Mouse (Mus musculus) MEL (cell line): ENCODE results near the gene Fgfr2. TPM values are rescaled to one million over a fixed set of nuclear protein-coding genes. Genes with fewer than 3 reads are reported as not detected.

ENCODE experiments used
- DNase-seq: peaks from one replicate; pipeline ENCODE4 v3.0.0; 2011; ENCODE audit warnings: low read depth, low spot score
- H3K27ac ChIP-seq: 2 replicates; pipeline ENCODE4 v1.5.1; 2012; ENCODE audit warnings: low read depth, mild to moderate bottlenecking, control low read depth, low read length, moderate library complexity; ENCODE audit not compliant: control insufficient read depth
- H3K27me3 ChIP-seq, 2 experiments: fragments of 150-350 bp in 1 of 2; sonication (generic) in 1 of 2; 2 replicates each; pipeline ENCODE4 v1.6.1; 2012; ENCODE audit warnings: low read length in 2 of 2, mild to moderate bottlenecking in 2 of 2, improper control_type of control experiment in 1 of 2, moderate library complexity in 1 of 2; ENCODE audit not compliant: insufficient read depth in 2 of 2, control insufficient read depth in 1 of 2
- H3K36me3 ChIP-seq, 2 experiments: 2 replicates each; pipeline ENCODE4 v1.6.1; 2012 to 2014; ENCODE audit warnings: low read length in 2 of 2, improper control_type of control experiment in 1 of 2, inconsistent platforms in 1 of 2, mild to moderate bottlenecking in 1 of 2; ENCODE audit not compliant: insufficient read depth in 2 of 2, control insufficient read depth in 1 of 2
- H3K4me1 ChIP-seq, 2 experiments: fragments of 150-350 bp in 1 of 2; sonication (generic) in 1 of 2; 2 replicates each; pipeline ENCODE4 v1.6.1; 2012; ENCODE audit warnings: low read length in 2 of 2, improper control_type of control experiment in 1 of 2, mild to moderate bottlenecking in 1 of 2; ENCODE audit not compliant: insufficient read depth in 2 of 2, control insufficient read depth in 1 of 2
- H3K4me3 ChIP-seq, 2 experiments: fragments of 150-350 bp in 1 of 2; sonication (generic) in 1 of 2; 2 replicates each; pipeline ENCODE4 v1.5.1; 2012; ENCODE audit warnings: low read depth in 2 of 2, low read length in 2 of 2, mild to moderate bottlenecking in 2 of 2, moderate library complexity in 2 of 2, control low read depth in 1 of 2, improper control_type of control experiment in 1 of 2; ENCODE audit not compliant: control insufficient read depth in 1 of 2, insufficient read depth in 1 of 2
- H3K79me2 ChIP-seq: 2 replicates; pipeline ENCODE4 v1.6.1; 2012; ENCODE audit warnings: mild to moderate bottlenecking, low read length, moderate library complexity; ENCODE audit not compliant: control insufficient read depth, poor library complexity, insufficient read depth
- H3K9ac ChIP-seq: 2 replicates; pipeline ENCODE4 v1.6.1; 2012; ENCODE audit warnings: low read depth, mild to moderate bottlenecking, control low read depth, low read length, moderate library complexity; ENCODE audit not compliant: control insufficient read depth, poor library complexity, severe bottlenecking
- H3K9me3 ChIP-seq: fragments of 150-350 bp; sonication (generic); replicated peaks from 2 replicates; pipeline ENCODE4 v1.6.1; 2012; ENCODE audit warnings: mild to moderate bottlenecking, low read length, improper control_type of control experiment, moderate library complexity; ENCODE audit not compliant: insufficient read depth
- CHD2 ChIP-seq: IDR thresholded peaks from 2 replicates; pipeline ENCODE4 v1.6.1; 2011; ENCODE audit warnings: low read length, improper control_type of control experiment
- CTCF ChIP-seq, 3 experiments: IDR thresholded peaks in 2 of 3; conservative IDR thresholded peaks in 1 of 3; 2 replicates each; pipeline ENCODE4 v1.5.1; 2011 to 2012; ENCODE audit warnings: low read length in 3 of 3, low read depth in 2 of 3, mild to moderate bottlenecking in 2 of 3, improper control_type of control experiment in 1 of 3, inconsistent platforms in 1 of 3, mixed read lengths in 1 of 3, moderate library complexity in 1 of 3; ENCODE audit not compliant: control insufficient read depth in 1 of 3, insufficient read depth in 1 of 3, poor library complexity in 1 of 3, severe bottlenecking in 1 of 3
- E2F4 ChIP-seq: IDR thresholded peaks from 2 replicates; pipeline ENCODE4 v1.6.1; 2011; ENCODE audit warnings: low read depth, low read length, improper control_type of control experiment, borderline replicate concordance
- EP300 ChIP-seq, 2 experiments: IDR thresholded peaks; 2 replicates each; pipeline ENCODE4 v1.6.1; 2011; ENCODE audit warnings: improper control_type of control experiment in 2 of 2, low read length in 2 of 2, low read depth in 1 of 2, mild to moderate bottlenecking in 1 of 2
- ETS1 ChIP-seq: IDR thresholded peaks from 2 replicates; pipeline ENCODE4 v1.6.1; 2012; ENCODE audit warnings: low read depth, mild to moderate bottlenecking, inconsistent platforms, low read length, improper control_type of control experiment, moderate library complexity
- GABPA ChIP-seq: IDR thresholded peaks from 2 replicates; pipeline ENCODE4 v1.6.1; 2012; ENCODE audit warnings: low read depth, mild to moderate bottlenecking, inconsistent platforms, low read length, improper control_type of control experiment, moderate library complexity
- HCFC1 ChIP-seq: IDR thresholded peaks from 2 replicates; pipeline ENCODE4 v1.6.1; 2012; ENCODE audit warnings: low read depth, mild to moderate bottlenecking, inconsistent platforms, low read length, improper control_type of control experiment, moderate library complexity
- MAFK ChIP-seq: IDR thresholded peaks from 2 replicates; pipeline ENCODE4 v1.6.1; 2011; ENCODE audit warnings: low read depth, mild to moderate bottlenecking, low read length, improper control_type of control experiment, borderline replicate concordance
- MEF2A ChIP-seq: IDR thresholded peaks from 2 replicates; pipeline ENCODE4 v1.6.1; 2014; ENCODE audit warnings: low read depth, mild to moderate bottlenecking, inconsistent platforms, low read length, improper control_type of control experiment; ENCODE audit not compliant: poor library complexity, insufficient replicate concordance, severe bottlenecking; ENCODE audit errors: extremely low read depth
- MYB ChIP-seq: IDR thresholded peaks from 2 replicates; pipeline ENCODE4 v1.6.1; 2011; ENCODE audit warnings: mild to moderate bottlenecking, low read depth, low read length, improper control_type of control experiment
- POLR2AphosphoS2 ChIP-seq: IDR thresholded peaks from 2 replicates; pipeline ENCODE4 v1.6.1; 2011; ENCODE audit warnings: low read length, improper control_type of control experiment
- SMC3 ChIP-seq: IDR thresholded peaks from 2 replicates; pipeline ENCODE4 v1.6.1; 2011; ENCODE audit warnings: low read depth, low read length, improper control_type of control experiment
- TAL1 ChIP-seq: IDR thresholded peaks from 2 replicates; pipeline ENCODE4 v1.6.1; 2012; ENCODE audit warnings: mild to moderate bottlenecking, inconsistent platforms, low read length, moderate library complexity, mixed read lengths
- UBTF ChIP-seq: IDR thresholded peaks from 2 replicates; pipeline ENCODE4 v1.6.1; 2012; ENCODE audit warnings: low read depth, mild to moderate bottlenecking, inconsistent platforms, low read length, improper control_type of control experiment, moderate library complexity, borderline replicate concordance; ENCODE audit not compliant: insufficient read depth
- ZC3H11A ChIP-seq: IDR thresholded peaks from 2 replicates; pipeline ENCODE4 v1.6.1; 2012; ENCODE audit warnings: low read depth, mild to moderate bottlenecking, inconsistent platforms, low read length, improper control_type of control experiment
- ZKSCAN1 ChIP-seq: IDR thresholded peaks from 2 replicates; pipeline ENCODE4 v1.6.1; 2012; ENCODE audit warnings: low read depth, mild to moderate bottlenecking, inconsistent platforms, low read length, improper control_type of control experiment, moderate library complexity
- ZNF384 ChIP-seq: IDR thresholded peaks from 2 replicates; pipeline ENCODE4 v1.6.1; 2012; ENCODE audit warnings: low read depth, mild to moderate bottlenecking, inconsistent platforms, low read length, improper control_type of control experiment
- polyA plus RNA-seq, 2 experiments: library from polyadenylated mRNA; stranded (reverse) in 1 of 2; unstranded in 1 of 2; fragments of >175 nt in 1 of 2; fragments of >200 nt in 1 of 2; gene quantifications; 2 replicates each; pipeline versions ENCODE4 v1.2.1 to v1.2.4; 2012; ENCODE audit warnings: low replicate concordance in 2 of 2, low read depth in 1 of 2; ENCODE audit not compliant: insufficient read length in 2 of 2, insufficient read depth in 1 of 2, missing spikeins in 1 of 2
- total RNA-seq: library from RNA; depleted of rRNA; stranded (reverse); fragments of 300-350 nt; gene quantifications from 2 replicates; pipeline ENCODE4 v1.2.3, GENCODE M21; 2012

The Fgfr2 gene
- total and polyA plus RNA-seq, 3 experiments = not detected

DNA sequence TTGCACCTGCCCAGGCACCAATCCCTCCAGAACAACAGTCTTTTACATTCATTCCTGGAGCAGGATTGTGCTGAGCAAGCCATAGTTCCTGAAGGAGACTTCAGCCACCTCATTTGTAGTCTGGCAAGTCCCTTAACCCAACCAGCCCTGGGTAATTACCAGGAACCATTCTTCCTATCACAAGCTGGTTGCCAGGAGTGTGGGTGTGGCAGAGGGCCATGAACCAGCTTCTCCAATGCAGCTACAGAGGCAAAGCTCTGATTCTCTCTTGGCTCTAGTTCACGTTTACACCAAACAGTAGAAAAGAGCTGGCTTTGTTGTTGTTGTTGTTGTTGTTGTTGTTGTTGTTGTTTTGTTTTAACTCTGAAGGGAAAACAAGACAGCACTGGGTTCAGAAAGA lies 2260.6 kb downstream of the Fgfr2 start:
- no peaks in the 10 kb centered on the region for H3K79me2 ChIP-seq
- no peak overlapping the region for H3K27ac ChIP-seq
- no peaks in the 10 kb centered on the region for H3K36me3 ChIP-seq
- H3K9ac ChIP-seq = no peak overlapping the region
- no peaks in the 10 kb centered on the region for H3K9me3 ChIP-seq
- no peaks in the 10 kb centered on the region for H3K27me3 ChIP-seq
- TF ChIP-seq CTCF (IDR thresholded peaks at IDR 0.05 in 2 of 3, conservative IDR thresholded peaks at IDR 0.05 in 1 of 3; ENCODE audit: control insufficient read depth in 1 of 3, insufficient read depth in 1 of 3, low read depth in 2 of 3, low read length in 3 of 3, poor library complexity in 1 of 3, severe bottlenecking in 1 of 3) (no peak), UBTF (no peak), SMC3 (no peak), ZNF384 (no peak), MEF2A (no peak), EP300 (IDR thresholded peaks at IDR 0.05; ENCODE audit: low read depth in 1 of 2, low read length in 2 of 2) (no peak), TAL1 (no peak), POLR2AphosphoS2 (no peak), ZKSCAN1 (no peak), ZC3H11A (no peak), E2F4 (no peak), MAFK (no peak), GABPA (no peak), ETS1 (no peak), HCFC1 (no peak), CHD2 (no peak)
- H3K4me1 ChIP-seq = no peaks in the 10 kb centered on the region
- no peak for DNase-seq
- no peak overlapping the region for H3K4me3 ChIP-seq

- TF ChIP-seq MYB (no peak), E2F4 (no peak), SMC3 (no peak)
- no peak overlapping the region for H3K27ac ChIP-seq
- no peak for DNase-seq
These were observed 2262.4 kb downstream of the Fgfr2 start for GRCm38 (mm10) chr7:130860721-130861142.

More at GRCm38 (mm10) chr7:130860721-130861142, 2262.4 kb downstream of the Fgfr2 start:
- no peaks in the 10 kb centered on the region for H3K36me3 ChIP-seq
- no peaks in the 10 kb centered on the region for H3K27me3 ChIP-seq
- H3K4me3 ChIP-seq = no peak overlapping the region
- no peaks in the 10 kb centered on the region for H3K79me2 ChIP-seq
- no peaks in the 10 kb centered on the region for H3K9me3 ChIP-seq
- H3K9ac ChIP-seq = no peak overlapping the region
- H3K4me1 ChIP-seq = no peaks in the 10 kb centered on the region
